Mouse (Mus musculus) pancreas, adult 10 weeks (tissue): Measurements from ENCODE around the gene Gm17693. TPM values are rescaled to one million over a fixed set of nuclear protein-coding genes. Genes with fewer than 3 reads are reported as not detected.

Source experiments
- polyA plus RNA-seq: library from polyadenylated mRNA; stranded (reverse); fragments of 350-450 nt; fragmentation: Illumina TruSeq; extraction: RNeasy Lipid Tissue Mini Kit (QIAGEN cat#74804); gene quantifications from one replicate; pipeline ENCODE4 v1.2.3, GENCODE M21; 2015; ENCODE audit warnings: low read depth, low replicate concordance; ENCODE audit not compliant: insufficient read depth

The Gm17693 gene
- not detected for polyA plus RNA-seq

DNA sequence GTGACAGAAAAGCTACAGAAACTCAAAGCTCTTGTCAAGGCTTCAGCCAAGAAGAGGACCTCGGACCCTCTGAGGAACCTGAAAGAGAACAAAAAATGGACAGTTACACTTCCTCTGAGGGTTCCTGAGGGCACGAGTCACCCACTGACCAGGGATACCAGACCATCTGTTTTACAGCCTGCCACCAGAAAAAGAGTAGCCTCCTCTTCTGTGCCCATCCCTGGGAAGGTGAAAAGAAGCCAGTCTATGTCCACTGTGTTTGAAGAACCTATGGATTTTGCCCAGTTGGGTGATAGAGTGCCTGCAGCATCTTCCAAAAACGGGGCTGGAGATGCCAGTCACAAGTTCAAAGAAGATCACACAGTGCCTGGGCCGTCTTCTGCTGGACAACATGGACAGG, at the start of gene Gm17693:
Gm17693 (plus strand) TSS at position 301 of the 400 bp plus-strand sequence.

